Mouse (Mus musculus): ENCODE measurements around the gene Cacna1d. TPM values are rescaled to one million over a fixed set of nuclear protein-coding genes. Genes with fewer than 3 reads are reported as not detected.
A peak's percentile ranks its signal among the peaks of the same experiment; 100 is the strongest.

Cacna1d gene
- polyA plus RNA-seq, 1 experiment from 2014 or later, result 2.2 TPM

DNA sequence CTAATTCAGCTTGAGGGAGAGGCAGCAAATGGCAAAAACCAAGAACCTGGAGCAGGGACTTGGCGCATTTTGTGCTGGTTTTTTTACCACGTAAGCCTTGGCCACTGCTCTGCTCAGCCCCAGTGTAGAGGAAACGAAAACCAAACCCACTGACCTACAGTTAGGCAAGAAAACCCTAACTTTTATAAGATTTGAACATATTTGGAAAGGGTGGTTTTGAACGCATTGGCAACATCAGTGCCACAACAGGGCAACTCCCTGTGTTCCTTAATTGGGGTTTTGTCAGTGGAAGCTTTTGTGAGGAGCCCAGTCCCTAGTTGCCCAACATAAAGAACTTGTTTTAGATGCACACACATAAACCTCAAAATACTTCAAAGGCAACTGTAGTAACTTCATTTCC is 384.7 kb downstream of the Cacna1d start:
- Histone ChIP-seq H3K36me3 (ENCODE audit: control insufficient read depth, insufficient read depth, low read length) (no peaks in the 10 kb centered on the region), H3K9me3 (ENCODE audit: control insufficient read depth, low read length) (no peaks in the 10 kb centered on the region), H3K4me3 (ENCODE audit: low read depth, low read length) (no peak overlapping the region), H3K27ac (replicated peaks) (no peak overlapping the region), H3K9ac (ENCODE audit: low read length) (no peak overlapping the region), H3K4me2 (replicated peaks; ENCODE audit: low read depth) (no peak overlapping the region), H3K4me1 (replicated peaks; ENCODE audit: control insufficient read depth, insufficient read depth) (no peaks in the 10 kb centered on the region), H3K27me3 (ENCODE audit: control insufficient read depth, insufficient read depth, low read length) (no peaks in the 10 kb centered on the region)
- TF ChIP-seq CTCF (IDR thresholded peaks at IDR 0.05; ENCODE audit: low read depth) (no peak), EP300 (optimal IDR thresholded peaks at IDR 0.05) (no peak)
- ATAC-seq (ENCODE audit: low FRiP score, low TSS enrichment), result no peak
- 91% methylated on average over 4 of the region's 4 CpGs for WGBS
- DNase-seq (ENCODE audit: low spot score), result no peak

DNA sequence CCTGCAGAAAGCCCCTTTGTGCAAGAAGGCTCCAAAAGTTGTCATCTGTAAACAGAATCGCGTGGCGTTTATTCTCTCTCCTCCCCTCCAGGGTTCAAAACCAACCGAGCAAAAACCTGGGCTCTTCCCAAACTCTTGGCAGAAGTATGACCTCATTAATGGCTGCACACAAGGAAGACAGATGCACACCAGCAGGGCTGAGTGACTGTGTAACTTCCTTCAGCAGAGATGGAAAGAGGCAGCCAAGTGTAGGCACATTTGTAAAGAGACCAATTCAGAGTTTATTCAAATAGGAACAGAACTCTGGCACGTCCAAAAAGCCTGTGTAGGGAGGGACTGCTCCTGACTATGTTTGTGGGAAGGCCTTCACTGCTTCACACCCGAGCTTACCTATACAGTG is 385.7 kb downstream of the Cacna1d start:
- Histone ChIP-seq H3K27me3 (ENCODE audit: control insufficient read depth, insufficient read depth, low read length) (no peaks in the 10 kb centered on the region), H3K27ac (replicated peaks) (no peak overlapping the region), H3K4me2 (replicated peaks; ENCODE audit: low read depth) (no peak overlapping the region), H3K9ac (ENCODE audit: low read length) (no peak overlapping the region), H3K9me3 (ENCODE audit: control insufficient read depth, low read length) (no peaks in the 10 kb centered on the region), H3K4me1 (replicated peaks; ENCODE audit: control insufficient read depth, insufficient read depth) (no peaks in the 10 kb centered on the region), H3K4me3 (ENCODE audit: low read depth, low read length) (no peak overlapping the region), H3K36me3 (ENCODE audit: control insufficient read depth, insufficient read depth, low read length) (no peaks in the 10 kb centered on the region)
- DNase-seq (ENCODE audit: low spot score) (no peak), ATAC-seq (ENCODE audit: low FRiP score, low TSS enrichment) (no peak)
- WGBS, result 56% methylated on average over 6 of the region's 6 CpGs
- no peak for TF ChIP-seq CTCF (IDR thresholded peaks at IDR 0.05; ENCODE audit: low read depth)
- TF ChIP-seq EP300 (optimal IDR thresholded peaks at IDR 0.05), result no peak

DNA sequence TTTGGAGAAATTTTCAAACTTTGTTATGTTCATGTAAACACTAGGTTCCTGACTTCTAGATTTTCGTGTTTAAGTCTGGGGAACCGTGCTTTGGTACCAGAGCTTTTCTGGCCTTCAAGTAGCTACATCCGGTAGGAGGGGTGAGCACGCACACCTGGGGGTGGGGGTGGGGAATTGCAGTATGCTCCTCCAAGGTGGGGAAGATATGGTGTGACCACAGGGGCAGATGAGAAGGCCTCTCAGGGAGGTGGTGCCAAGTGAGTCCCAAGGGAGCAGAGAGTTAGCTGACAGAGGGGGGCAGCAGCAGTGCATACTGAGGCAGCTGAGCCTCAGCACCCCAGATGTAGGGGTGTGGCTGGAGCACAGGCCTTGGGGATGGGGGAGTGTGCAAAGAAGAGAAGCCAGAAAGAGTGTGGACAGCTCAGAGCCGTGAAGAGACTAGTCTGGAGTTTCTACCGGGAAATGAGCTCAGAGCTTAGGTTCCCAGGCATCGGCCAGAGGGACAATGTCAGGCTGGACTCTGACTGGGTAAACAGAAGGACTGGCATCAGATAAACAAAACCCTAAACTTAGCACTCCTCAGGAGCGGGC is 387.2 kb downstream of the Cacna1d start:
- Histone ChIP-seq H3K9ac (ENCODE audit: low read length) (no peak overlapping the region), H3K27me3 (ENCODE audit: control insufficient read depth, insufficient read depth, low read length) (no peaks in the 10 kb centered on the region), H3K4me2 (replicated peaks; ENCODE audit: low read depth) (no peak overlapping the region), H3K36me3 (ENCODE audit: control insufficient read depth, insufficient read depth, low read length) (no peaks in the 10 kb centered on the region), H3K4me1 (replicated peaks; ENCODE audit: control insufficient read depth, insufficient read depth) (no peaks in the 10 kb centered on the region), H3K4me3 (ENCODE audit: low read depth, low read length) (no peak overlapping the region), H3K9me3 (ENCODE audit: control insufficient read depth, low read length) (no peaks in the 10 kb centered on the region), H3K27ac (replicated peaks) (no peak overlapping the region)
- ATAC-seq (ENCODE audit: low FRiP score, low TSS enrichment), result 0 out of 2 replicates have a peak, but pooled peaks have one; percentile 42
- peak; percentile 37 for TF ChIP-seq CTCF (IDR thresholded peaks at IDR 0.05; ENCODE audit: low read depth)
- TF ChIP-seq EP300 (optimal IDR thresholded peaks at IDR 0.05), result no peak
- no peak for DNase-seq (ENCODE audit: low spot score)
- 44% methylated on average over 8 of the region's 8 CpGs for WGBS

DNA sequence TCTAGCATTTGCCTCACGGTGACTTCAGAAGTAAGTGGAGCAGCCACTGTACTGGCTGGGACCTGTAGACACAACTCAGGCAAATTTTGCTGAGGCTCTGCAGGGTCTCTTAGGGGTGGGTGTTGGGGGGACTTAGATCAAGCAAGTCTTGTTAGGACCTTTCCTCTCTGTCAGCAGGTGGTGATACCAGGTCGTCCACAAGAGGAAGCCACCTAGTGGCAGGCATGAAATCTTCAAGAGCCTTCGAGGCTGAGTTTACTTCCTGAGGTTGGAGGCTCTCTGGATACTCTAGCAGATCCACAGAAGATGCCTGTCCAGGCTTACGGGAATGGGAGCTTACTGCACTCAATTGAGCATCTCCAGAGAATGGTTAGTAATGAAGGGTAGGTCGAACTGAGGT is 394.0 kb downstream of the Cacna1d start:
- no peaks in the 10 kb centered on the region for H3K9me3 ChIP-seq (ENCODE audit: control insufficient read depth, low read length)
- H3K36me3 ChIP-seq (ENCODE audit: control insufficient read depth, insufficient read depth, low read length), result no peaks in the 10 kb centered on the region
- no peak overlapping the region for H3K4me3 ChIP-seq (ENCODE audit: low read depth, low read length)
- no peaks in the 10 kb centered on the region for H3K4me1 ChIP-seq (replicated peaks; ENCODE audit: control insufficient read depth, insufficient read depth)
- H3K27ac ChIP-seq (replicated peaks), result no peak overlapping the region
- WGBS, result 59% methylated on average over 5 of the region's 5 CpGs
- ATAC-seq (ENCODE audit: low FRiP score, low TSS enrichment) (no peak), DNase-seq (ENCODE audit: low spot score) (no peak)
- H3K4me2 ChIP-seq (replicated peaks; ENCODE audit: low read depth), result no peak overlapping the region
- no peak overlapping the region for H3K9ac ChIP-seq (ENCODE audit: low read length)
- H3K27me3 ChIP-seq (ENCODE audit: control insufficient read depth, insufficient read depth, low read length), result no peaks in the 10 kb centered on the region
- no peak for TF ChIP-seq EP300 (optimal IDR thresholded peaks at IDR 0.05)
- peak; percentile 75 for TF ChIP-seq CTCF (IDR thresholded peaks at IDR 0.05; ENCODE audit: low read depth)

DNA sequence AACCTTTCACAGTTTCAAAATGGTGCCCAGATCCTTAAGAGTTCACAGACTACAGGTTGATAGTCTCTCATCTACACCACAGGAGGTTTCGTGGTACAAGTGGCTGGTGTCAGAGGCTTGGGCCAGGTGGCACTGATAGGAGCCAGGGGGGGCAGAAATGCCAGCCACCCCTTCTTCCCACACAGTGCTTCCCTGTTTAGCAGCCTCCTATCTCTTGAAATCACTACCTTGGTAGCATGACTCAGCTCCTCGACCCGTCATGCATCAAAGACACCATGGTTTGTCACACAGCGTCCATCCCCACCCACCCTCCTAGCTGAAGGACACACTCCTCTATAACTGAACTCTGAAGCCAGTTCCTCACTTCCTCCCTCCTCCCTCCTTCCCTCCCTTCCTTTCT is 398.8 kb downstream of the Cacna1d start:
- H3K4me2 ChIP-seq (replicated peaks; ENCODE audit: low read depth), result no peak overlapping the region
- H3K27me3 ChIP-seq (ENCODE audit: control insufficient read depth, insufficient read depth, low read length), result no peaks in the 10 kb centered on the region
- no peaks in the 10 kb centered on the region for H3K4me1 ChIP-seq (replicated peaks; ENCODE audit: control insufficient read depth, insufficient read depth)
- H3K4me3 ChIP-seq (ENCODE audit: low read depth, low read length), result no peak overlapping the region
- WGBS, result 63% methylated on average over 4 of the region's 4 CpGs
- DNase-seq (ENCODE audit: low spot score), result no peak
- H3K9ac ChIP-seq (ENCODE audit: low read length), result no peak overlapping the region
- no peak for ATAC-seq (ENCODE audit: low FRiP score, low TSS enrichment)
- no peaks in the 10 kb centered on the region for H3K36me3 ChIP-seq (ENCODE audit: control insufficient read depth, insufficient read depth, low read length)
- no peak overlapping the region for H3K27ac ChIP-seq (replicated peaks)
- no peak for TF ChIP-seq CTCF (IDR thresholded peaks at IDR 0.05; ENCODE audit: low read depth)
- TF ChIP-seq EP300 (optimal IDR thresholded peaks at IDR 0.05), result no peak
- no peaks in the 10 kb centered on the region for H3K9me3 ChIP-seq (ENCODE audit: control insufficient read depth, low read length)

DNA sequence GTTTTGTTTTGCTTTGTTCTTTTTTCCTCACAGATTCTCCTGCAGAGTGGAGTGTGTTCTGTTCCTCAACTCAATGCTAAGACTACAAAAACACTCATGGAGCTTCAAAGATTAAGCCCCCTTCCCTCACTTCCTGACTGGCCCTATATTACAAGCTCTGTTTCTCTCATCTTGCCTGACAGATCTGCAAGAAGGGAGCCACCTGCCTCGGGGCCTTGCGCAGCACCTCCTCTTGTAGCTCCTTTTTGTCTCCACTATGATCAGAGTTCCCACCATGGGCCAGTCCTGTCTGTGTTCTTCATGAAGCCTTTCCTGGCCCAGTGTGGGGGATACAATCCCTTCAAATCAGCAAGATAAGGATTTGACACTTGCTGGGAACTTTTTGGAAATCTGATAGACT is 399.2 kb downstream of the Cacna1d start:
- no peak for TF ChIP-seq EP300 (optimal IDR thresholded peaks at IDR 0.05)
- TF ChIP-seq CTCF (IDR thresholded peaks at IDR 0.05; ENCODE audit: low read depth), result no peak
- no peaks in the 10 kb centered on the region for H3K9me3 ChIP-seq (ENCODE audit: control insufficient read depth, low read length)
- DNase-seq (ENCODE audit: low spot score), result no peak

More for the DNA sequence above, 399.2 kb downstream of the Cacna1d start:
- WGBS, result 73% methylated on average over 2 of the region's 2 CpGs
- Histone ChIP-seq H3K27me3 (ENCODE audit: control insufficient read depth, insufficient read depth, low read length) (no peaks in the 10 kb centered on the region), H3K36me3 (ENCODE audit: control insufficient read depth, insufficient read depth, low read length) (no peaks in the 10 kb centered on the region), H3K27ac (replicated peaks) (no peak overlapping the region), H3K4me2 (replicated peaks; ENCODE audit: low read depth) (no peak overlapping the region), H3K9ac (ENCODE audit: low read length) (no peak overlapping the region), H3K4me1 (replicated peaks; ENCODE audit: control insufficient read depth, insufficient read depth) (no peaks in the 10 kb centered on the region), H3K4me3 (ENCODE audit: low read depth, low read length) (no peak overlapping the region)
- no peak for ATAC-seq (ENCODE audit: low FRiP score, low TSS enrichment)

Data from stomach, postnatal 0 days (tissue).